Mouse (Mus musculus) ZHBTc4 (cell line): Measurements from ENCODE around the gene Flt3l.
"Not testable (repeated sequence)": the region's sequence is repeated elsewhere in the genome, so short reads cannot be mapped to it uniquely, and the experiment has no call there.

Source experiments
- DNase-seq: peaks from one replicate; pipeline ENCODE4 v3.0.0-alpha.2; 2011; ENCODE audit warnings: low read depth, low spot score

Gene Flt3l

GRCm38 (mm10) chr7:45100046-45100445 is 36.2 kb downstream of the Flt3l start:
- DNase-seq = no peak

- peak; percentile 85 for DNase-seq
These were observed 37.5 kb downstream of the Flt3l start for GRCm38 (mm10) chr7:45098541-45099240.

DNA sequence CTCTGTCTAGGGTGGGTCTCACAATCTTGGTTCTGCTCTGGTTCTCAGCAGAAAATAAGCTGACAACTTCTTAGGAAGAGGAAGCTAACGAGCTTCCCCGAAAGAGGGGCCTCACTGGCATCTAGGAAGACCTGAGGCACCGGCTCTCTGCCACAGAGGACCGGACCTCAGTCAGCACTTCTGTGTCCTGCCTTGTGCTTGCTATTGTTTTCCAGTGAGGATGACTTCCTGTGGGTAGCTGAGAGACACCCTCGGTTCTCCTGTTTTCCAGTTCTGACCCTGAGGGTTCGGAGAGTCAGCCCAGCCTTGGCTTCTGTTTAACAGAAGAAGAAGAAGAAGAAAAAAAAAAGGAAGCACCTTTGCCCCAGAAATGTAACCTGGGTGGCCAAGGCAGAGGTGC is 38.8 kb downstream of the Flt3l start:
- DNase-seq = no peak

GRCm38 (mm10) chr7:45095965-45096364 is 40.3 kb downstream of the Flt3l start:
- DNase-seq = not testable (repeated sequence)

DNA sequence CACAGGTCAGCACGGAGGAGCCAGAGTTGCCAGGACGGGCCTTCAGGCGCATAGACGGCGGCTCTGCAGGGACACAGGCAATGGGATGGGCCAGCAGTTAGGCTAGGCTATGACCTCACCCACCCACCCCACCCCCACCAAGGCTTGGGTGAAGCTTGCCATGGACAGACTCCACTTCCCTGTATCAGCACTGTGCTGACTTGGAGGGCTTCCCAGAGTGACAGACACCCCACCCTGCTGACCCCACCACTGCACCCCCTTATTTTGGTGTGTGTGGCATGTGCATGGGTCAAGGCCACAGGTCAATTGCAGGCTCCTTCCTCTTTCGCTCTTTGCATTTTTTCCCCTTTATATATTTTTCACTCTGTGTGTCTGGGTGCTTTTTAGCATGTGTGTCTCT is 40.9 kb downstream of the Flt3l start:
- no peak for DNase-seq

DNA sequence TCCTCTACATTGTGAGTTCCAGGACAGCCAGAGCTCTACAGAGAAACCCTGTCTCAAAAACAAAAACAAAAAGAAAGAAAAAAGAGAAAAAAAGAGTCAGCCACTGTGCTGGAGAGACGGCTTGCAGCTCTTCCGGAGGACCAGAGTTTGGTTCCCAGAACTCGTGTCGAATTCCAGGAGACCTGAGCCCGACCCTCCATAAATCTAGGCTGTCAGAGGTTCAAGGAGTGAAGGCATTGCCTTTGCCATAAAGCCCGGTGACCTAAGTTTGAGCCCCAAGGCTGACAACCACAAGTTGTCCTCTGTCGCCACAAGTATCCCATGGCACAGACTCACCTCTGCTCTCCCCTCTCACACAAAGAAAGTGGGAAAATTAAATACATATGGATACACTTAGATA is 42.1 kb downstream of the Flt3l start:
- DNase-seq = no peak

GRCm38 (mm10) chr7:45093516-45093905 is 42.7 kb downstream of the Flt3l start:
- peak; percentile 85 for DNase-seq

DNA sequence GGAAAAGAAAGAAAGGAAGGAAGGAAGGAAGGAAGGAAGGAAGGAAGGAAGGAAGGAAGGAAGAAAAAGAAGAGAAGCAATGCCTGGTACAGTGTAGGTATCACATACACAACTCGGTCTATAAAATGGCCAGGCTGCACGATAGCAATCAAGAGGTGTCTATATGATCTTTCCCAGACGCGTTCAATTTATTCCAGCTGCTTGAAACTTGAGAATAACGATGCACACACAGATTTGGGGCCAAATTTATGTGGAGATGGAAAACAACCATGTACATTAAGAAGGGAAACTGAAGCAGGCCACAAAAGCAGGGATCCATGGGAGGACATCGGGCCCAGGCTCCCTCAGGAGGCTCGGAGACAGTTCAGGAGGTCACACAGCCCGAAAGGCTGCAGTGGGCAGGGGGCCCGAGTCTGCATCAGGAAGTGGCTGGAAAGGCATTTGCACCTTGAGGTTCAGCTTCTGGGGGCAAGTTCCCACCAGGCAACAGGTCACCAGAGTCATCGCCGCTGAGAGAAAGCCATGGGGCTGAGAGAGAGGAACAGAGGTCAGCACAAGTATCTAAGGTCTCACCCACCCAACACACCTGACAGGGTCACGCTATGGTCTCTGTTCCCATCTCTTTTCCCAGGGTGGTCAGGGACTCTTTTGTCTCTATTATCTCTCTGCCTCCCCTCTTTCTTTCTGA is 43.3 kb downstream of the Flt3l start:
- DNase-seq = no peak

GRCm38 (mm10) chr7:45092048-45092447 is 44.2 kb downstream of the Flt3l start, which contains the start of gene Rcn3:
TSS of gene Rcn3 (minus strand) at chr7:45092221.
- peak; percentile 87 for DNase-seq

DNA sequence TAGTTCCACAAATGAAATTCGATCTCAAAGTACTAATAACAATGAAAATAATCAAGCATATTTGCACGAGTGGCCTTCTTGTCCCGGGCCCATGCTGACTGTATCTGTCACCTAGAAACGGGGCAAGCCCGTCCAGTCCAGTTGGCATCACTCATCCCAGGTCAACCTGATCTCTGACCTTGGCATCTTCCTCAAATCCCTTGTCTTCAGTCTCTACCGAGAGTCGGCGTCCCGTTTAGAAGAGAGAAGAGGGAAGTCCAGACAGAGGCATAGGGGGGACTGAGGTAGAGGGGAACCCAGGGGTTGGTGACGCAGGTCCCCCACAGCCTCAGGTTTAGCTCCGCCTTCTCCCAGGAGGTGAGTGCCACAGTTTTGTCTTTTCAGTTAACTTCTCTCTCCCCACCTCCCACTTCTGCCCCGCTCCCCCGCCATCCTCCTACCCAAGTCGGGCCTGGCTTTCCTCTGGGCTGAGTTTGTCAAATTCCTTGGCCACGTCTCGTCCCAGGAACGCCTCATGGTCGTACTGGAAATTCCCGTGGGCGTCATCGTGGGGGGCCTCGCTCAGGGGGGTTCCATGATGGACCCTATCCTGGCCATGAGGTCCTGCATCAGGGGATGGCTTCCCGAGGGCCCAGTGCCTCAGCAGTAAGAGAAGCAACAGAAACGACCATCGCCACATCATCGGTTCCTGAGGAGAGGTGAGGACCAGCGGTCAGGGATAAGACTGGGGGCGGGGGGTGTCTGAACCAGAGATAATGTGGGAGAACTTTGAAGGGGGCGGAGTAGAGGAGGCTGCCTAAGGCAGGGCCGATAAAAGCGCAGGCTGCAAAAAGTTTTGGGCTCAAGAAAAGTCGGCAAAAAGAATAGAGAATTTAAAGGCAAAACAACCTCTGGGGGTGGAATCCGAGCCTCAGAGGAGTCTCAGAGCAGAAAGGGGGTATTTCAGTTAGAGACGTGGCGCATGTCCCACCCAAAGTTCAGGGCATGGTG is 44.9 kb downstream of the Flt3l start:
- DNase-seq = no peak

GRCm38 (mm10) chr7:45090251-45090977 is 45.8 kb downstream of the Flt3l start:
- DNase-seq = peak; percentile 53

DNA sequence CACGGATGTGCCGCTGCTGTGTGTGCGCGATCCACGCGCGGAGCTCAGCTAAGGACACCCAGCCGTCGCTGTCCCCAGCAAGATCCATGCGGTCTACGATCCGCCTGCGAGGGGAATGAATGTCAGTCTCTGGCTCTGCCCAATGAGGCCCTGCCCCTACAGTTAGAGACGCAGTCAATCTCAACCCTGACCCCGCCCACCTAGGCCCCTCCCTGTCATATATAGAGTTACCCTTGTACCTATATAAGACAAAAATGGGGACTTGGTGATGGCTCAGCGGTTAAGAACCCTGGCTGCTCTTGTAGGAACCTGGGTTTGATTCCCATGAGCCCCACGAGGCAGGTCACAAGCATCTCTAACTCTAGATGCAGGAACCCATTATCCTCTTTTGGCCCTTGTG is 47.6 kb downstream of the Flt3l start:
- DNase-seq = peak; percentile 63

DNA sequence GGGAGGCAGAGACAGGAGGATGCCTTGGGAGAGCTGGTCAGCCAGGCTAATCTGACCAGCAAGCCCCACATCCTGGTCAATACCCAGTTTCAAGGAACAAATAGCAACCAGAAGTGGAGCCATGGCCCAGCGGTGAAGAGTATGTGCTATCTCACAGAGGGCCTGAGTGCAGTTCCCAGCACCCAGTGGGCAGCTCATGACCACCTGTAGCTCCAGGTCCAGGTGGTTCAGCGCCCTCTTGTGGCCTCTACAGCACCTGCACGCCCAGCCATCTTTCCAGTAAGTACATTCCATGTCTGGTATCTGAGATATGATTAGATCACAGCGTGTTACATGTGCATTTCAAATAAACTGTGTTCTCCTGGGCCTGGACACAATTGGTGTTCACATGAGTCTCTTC is 50.1 kb downstream of the Flt3l start:
- peak; percentile 66 for DNase-seq

GRCm38 (mm10) chr7:45083300-45083890 is 52.8 kb downstream of the Flt3l start:
- no peak for DNase-seq

GRCm38 (mm10) chr7:45082401-45083299 is 53.6 kb downstream of the Flt3l start:
- DNase-seq = peak; percentile 72

DNA sequence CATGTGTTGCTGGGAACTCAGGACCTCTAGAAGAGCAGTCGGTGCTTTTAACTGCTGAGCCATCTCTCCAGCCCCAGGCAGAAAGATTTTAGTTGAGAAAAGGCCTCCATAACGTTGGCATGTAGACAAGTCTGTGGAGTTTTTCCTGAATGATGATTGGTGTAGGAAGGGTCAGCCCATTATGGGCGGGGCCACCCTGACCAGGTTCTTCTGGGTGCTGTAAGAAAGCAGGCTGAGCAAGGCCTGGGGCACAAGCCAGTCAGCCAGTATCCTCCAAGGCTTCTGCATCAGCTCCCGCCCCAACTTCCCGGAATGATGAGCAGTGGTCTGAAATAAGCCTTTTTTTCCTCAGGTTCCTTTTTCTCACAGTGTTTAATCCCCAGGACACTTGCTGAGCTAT is 55.2 kb downstream of the Flt3l start:
- peak; percentile 67 for DNase-seq

DNA sequence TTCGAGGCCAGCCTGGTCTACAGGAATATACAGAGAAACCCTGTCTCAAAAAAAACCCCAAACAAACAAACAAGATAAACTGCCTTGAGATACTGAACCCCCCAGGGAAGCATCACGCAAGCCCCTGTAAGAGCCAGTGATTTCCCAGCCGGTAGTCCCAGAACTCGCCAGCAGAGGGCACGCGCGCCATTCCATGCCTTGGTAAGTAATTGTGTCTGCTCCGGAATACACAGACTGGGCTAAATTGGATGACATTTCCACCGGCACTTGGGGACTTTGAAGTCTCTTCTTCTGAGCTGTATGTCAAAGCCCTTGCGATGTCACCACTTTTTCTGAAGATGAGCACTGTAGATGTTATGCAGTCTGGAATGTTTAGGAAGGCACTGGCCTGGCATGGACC is 56.4 kb downstream of the Flt3l start:
- peak; percentile 90 for DNase-seq
